Mouse (Mus musculus): Measurements from ENCODE around the gene Cpsf6.

- TF ChIP-seq CTCF (IDR thresholded peaks at IDR 0.05; ENCODE audit: borderline replicate concordance, extremely low read depth, insufficient read depth, insufficient read length) (no peak), POLR2A (IDR thresholded peaks at IDR 0.05; ENCODE audit: borderline replicate concordance, extremely low read depth, insufficient read depth, insufficient read length, poor library complexity, severe bottlenecking) (no peak)
Measured at GRCm38 (mm10) chr10:117397106-117397625, 17.4 kb upstream of the Cpsf6 start.
